Mouse (Mus musculus): Measurements from ENCODE around the gene Siva1. TPM values are rescaled to one million over a fixed set of nuclear protein-coding genes. Genes with fewer than 3 reads are reported as not detected.

Siva1 gene
- total RNA-seq, 1 experiment = 301 TPM

- Histone ChIP-seq H3K4me1 (ENCODE audit: control insufficient read depth in 2 of 2, insufficient read depth in 2 of 2, low read length in 2 of 2, poor library complexity in 1 of 2) (peaks cover 5 to 41% of the 10 kb centered on the region in 2 experiments; a peak in 3 of 4 replicates), H3K9ac (ENCODE audit: insufficient read depth, low read depth, low read length, poor library complexity, severe bottlenecking) (no peak overlapping the region), H3K9me3 (ENCODE audit: control insufficient read depth, insufficient read depth, low read depth, low read length) (no peaks in the 10 kb centered on the region), H3K4me3 (ENCODE audit: insufficient read depth in 1 of 2, low read depth in 1 of 2, low read length in 2 of 2, poor library complexity in 1 of 2, severe bottlenecking in 1 of 2) (no peak overlapping the region), H3K36me3 (ENCODE audit: control insufficient read depth, insufficient read depth, low read length, poor library complexity, severe bottlenecking) (peaks cover 5% of the 10 kb centered on the region; the same call in 1 of the 2 replicates), H3K27ac (ENCODE audit: insufficient read depth, low read depth, low read length, poor library complexity, severe bottlenecking) (no peak overlapping the region)
- in situ Hi-C loops (cut with MboI; ENCODE audit: low sequenced_read_pairs in 2 of 2, unreplicated experiment in 2 of 2) = no loop called here
- TF ChIP-seq MAFK (IDR thresholded peaks at IDR 0.05; ENCODE audit: insufficient read depth, low read depth, low read length) (no peak), ZC3H11A (IDR thresholded peaks at IDR 0.05; ENCODE audit: borderline replicate concordance, low read depth, low read length) (no peak), HCFC1 (IDR thresholded peaks at IDR 0.05; ENCODE audit: borderline replicate concordance, insufficient read depth, low read length) (no peak), ZNF384 (IDR thresholded peaks at IDR 0.05; ENCODE audit: low read depth, low read length) (no peak), CHD2 (IDR thresholded peaks at IDR 0.05; ENCODE audit: low read depth, low read length) (no peak)
- no peak for DNase-seq (ENCODE audit: low read depth, low spot score)
Measured at GRCm38 (mm10) chr12:112596891-112597500, 47.5 kb upstream of the Siva1 start.

GRCm38 (mm10) chr12:112597618-112598017, 46.9 kb upstream of the Siva1 start:
- H3K36me3 ChIP-seq (ENCODE audit: control insufficient read depth, insufficient read depth, low read length, poor library complexity, severe bottlenecking) = peaks cover 5% of the 10 kb centered on the region; the same call in 1 of the 2 replicates
- no peak overlapping the region for H3K27ac ChIP-seq (ENCODE audit: insufficient read depth, low read depth, low read length, poor library complexity, severe bottlenecking)
- H3K4me3 ChIP-seq (ENCODE audit: insufficient read depth in 1 of 2, low read depth in 1 of 2, low read length in 2 of 2, poor library complexity in 1 of 2, severe bottlenecking in 1 of 2) = no peak overlapping the region
- TF ChIP-seq ZC3H11A (IDR thresholded peaks at IDR 0.05; ENCODE audit: borderline replicate concordance, low read depth, low read length) = no peak
- no peak for TF ChIP-seq CHD2 (IDR thresholded peaks at IDR 0.05; ENCODE audit: low read depth, low read length)
- no peak for TF ChIP-seq HCFC1 (IDR thresholded peaks at IDR 0.05; ENCODE audit: borderline replicate concordance, insufficient read depth, low read length)
- TF ChIP-seq MAFK (IDR thresholded peaks at IDR 0.05; ENCODE audit: insufficient read depth, low read depth, low read length) = no peak
- TF ChIP-seq ZNF384 (IDR thresholded peaks at IDR 0.05; ENCODE audit: low read depth, low read length) = no peak
- H3K9me3 ChIP-seq (ENCODE audit: control insufficient read depth, insufficient read depth, low read depth, low read length) = no peaks in the 10 kb centered on the region
- DNase-seq (ENCODE audit: low read depth, low spot score) = no peak
- peaks cover 5 to 41% of the 10 kb centered on the region in 2 experiments; a peak in 3 of 4 replicates for H3K4me1 ChIP-seq (ENCODE audit: control insufficient read depth in 2 of 2, insufficient read depth in 2 of 2, low read length in 2 of 2, poor library complexity in 1 of 2)
- no peak overlapping the region for H3K9ac ChIP-seq (ENCODE audit: insufficient read depth, low read depth, low read length, poor library complexity, severe bottlenecking)
- in situ Hi-C loops (cut with MboI; ENCODE audit: low sequenced_read_pairs in 2 of 2, unreplicated experiment in 2 of 2) = no loop called here

GRCm38 (mm10) chr12:112599198-112599597, 45.3 kb upstream of the Siva1 start:
- TF ChIP-seq MAFK (IDR thresholded peaks at IDR 0.05; ENCODE audit: insufficient read depth, low read depth, low read length) = peak; percentile 58
- TF ChIP-seq CHD2 (IDR thresholded peaks at IDR 0.05; ENCODE audit: low read depth, low read length) = no peak
- H3K9ac ChIP-seq (ENCODE audit: insufficient read depth, low read depth, low read length, poor library complexity, severe bottlenecking) = no peak overlapping the region
- no peaks in the 10 kb centered on the region for H3K9me3 ChIP-seq (ENCODE audit: control insufficient read depth, insufficient read depth, low read depth, low read length)
- in situ Hi-C loops (cut with MboI; ENCODE audit: low sequenced_read_pairs in 2 of 2, unreplicated experiment in 2 of 2) = no loop called here
- no peak overlapping the region for H3K27ac ChIP-seq (ENCODE audit: insufficient read depth, low read depth, low read length, poor library complexity, severe bottlenecking)
- H3K36me3 ChIP-seq (ENCODE audit: control insufficient read depth, insufficient read depth, low read length, poor library complexity, severe bottlenecking) = peaks cover 14% of the 10 kb centered on the region
- H3K4me3 ChIP-seq (ENCODE audit: insufficient read depth in 1 of 2, low read depth in 1 of 2, low read length in 2 of 2, poor library complexity in 1 of 2, severe bottlenecking in 1 of 2) = no peak overlapping the region
- no peak for DNase-seq (ENCODE audit: low read depth, low spot score)
- peaks cover 5 to 36% of the 10 kb centered on the region in 2 experiments; a peak in 3 of 4 replicates for H3K4me1 ChIP-seq (ENCODE audit: control insufficient read depth in 2 of 2, insufficient read depth in 2 of 2, low read length in 2 of 2, poor library complexity in 1 of 2)

GRCm38 (mm10) chr12:112599942-112600611, 44.4 kb upstream of the Siva1 start:
- H3K27ac ChIP-seq (ENCODE audit: insufficient read depth, low read depth, low read length, poor library complexity, severe bottlenecking) = no peak overlapping the region
- in situ Hi-C loops (cut with MboI; ENCODE audit: low sequenced_read_pairs in 2 of 2, unreplicated experiment in 2 of 2) = no loop called here

More at GRCm38 (mm10) chr12:112599942-112600611, 44.4 kb upstream of the Siva1 start:
- Histone ChIP-seq H3K4me1 (ENCODE audit: control insufficient read depth in 2 of 2, insufficient read depth in 2 of 2, low read length in 2 of 2, poor library complexity in 1 of 2) (peaks cover 0 to 28% of the 10 kb centered on the region in 2 experiments; a peak in 3 of 4 replicates), H3K4me3 (ENCODE audit: insufficient read depth in 1 of 2, low read depth in 1 of 2, low read length in 2 of 2, poor library complexity in 1 of 2, severe bottlenecking in 1 of 2) (peak overlapping the region; percentile 54), H3K9me3 (ENCODE audit: control insufficient read depth, insufficient read depth, low read depth, low read length) (no peaks in the 10 kb centered on the region), H3K36me3 (ENCODE audit: control insufficient read depth, insufficient read depth, low read length, poor library complexity, severe bottlenecking) (peaks cover 14% of the 10 kb centered on the region), H3K9ac (ENCODE audit: insufficient read depth, low read depth, low read length, poor library complexity, severe bottlenecking) (peak overlapping the region; percentile 21)
- no peak for DNase-seq (ENCODE audit: low read depth, low spot score)
- peak; percentile 51; the same call in 1 of the 2 replicates for TF ChIP-seq HCFC1 (IDR thresholded peaks at IDR 0.05; ENCODE audit: borderline replicate concordance, insufficient read depth, low read length)
- no peak for TF ChIP-seq CHD2 (IDR thresholded peaks at IDR 0.05; ENCODE audit: low read depth, low read length)
